Mouse (Mus musculus): ENCODE data around the gene Ube2v1. TPM values are rescaled to one million over a fixed set of nuclear protein-coding genes. Genes with fewer than 3 reads are reported as not detected.
"Not testable (repeated sequence)": the region's sequence is repeated elsewhere in the genome, so short reads cannot be mapped to it uniquely, and the experiment has no call there.

The Ube2v1 gene
- total RNA-seq, 2 experiments from 2014 or later = 236 to 257 TPM

DNA sequence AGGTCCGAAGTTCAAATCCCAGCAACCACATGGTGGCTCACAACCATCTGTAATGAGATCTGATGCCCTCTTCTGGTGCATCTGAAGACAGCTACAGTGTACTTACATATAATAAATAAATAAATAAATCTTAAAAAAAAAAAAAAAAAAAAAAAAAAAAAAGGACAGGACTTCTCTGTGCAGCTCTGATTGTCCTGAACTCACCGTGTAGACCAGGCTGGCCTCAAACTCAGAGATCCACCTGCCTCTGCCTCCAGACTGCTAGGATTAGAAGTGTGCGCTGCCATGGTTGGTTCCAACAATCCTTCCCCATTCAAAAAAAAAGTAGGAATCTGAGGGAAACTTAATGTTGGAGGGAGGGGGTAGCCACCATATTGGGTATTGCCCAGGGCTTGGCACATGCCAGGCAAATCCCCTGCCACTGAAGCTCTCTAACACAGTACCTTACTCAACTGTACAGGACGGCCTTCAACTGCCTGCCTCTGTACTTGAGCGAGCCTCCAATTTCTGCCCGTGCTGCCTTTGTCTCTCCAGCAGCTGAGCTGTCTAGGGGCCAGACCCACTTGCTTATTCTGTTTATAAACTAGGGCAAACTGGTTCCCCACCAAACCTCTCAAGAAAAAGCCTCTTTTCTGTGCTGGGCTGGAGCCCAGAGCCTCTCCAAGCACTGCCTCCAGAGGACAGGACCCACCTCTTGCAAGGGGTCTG, 7.4 kb downstream of the Ube2v1 start:
- DNase-seq (ENCODE audit: low spot score in 2 of 2) = no peak

DNA sequence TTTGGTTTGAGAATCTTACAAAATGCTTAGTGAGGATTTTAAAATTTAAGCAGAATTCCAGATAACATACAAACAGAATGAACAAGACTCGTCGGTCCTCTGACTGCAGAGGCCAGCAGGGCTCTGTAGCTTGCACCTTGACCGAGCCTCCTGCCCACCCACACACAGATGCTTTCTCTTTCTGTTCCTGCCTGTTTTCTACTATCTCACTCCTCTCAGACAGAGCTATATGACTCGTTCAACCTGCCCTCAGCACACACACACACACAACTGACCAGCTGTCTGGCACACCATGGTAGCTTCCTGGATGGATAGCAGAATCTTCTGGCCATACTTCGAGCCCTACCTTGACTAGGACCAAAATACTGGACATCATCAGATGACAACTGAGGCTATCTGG, 8.9 kb downstream of the Ube2v1 start:
- no peak for DNase-seq (ENCODE audit: low spot score in 2 of 2)

DNA sequence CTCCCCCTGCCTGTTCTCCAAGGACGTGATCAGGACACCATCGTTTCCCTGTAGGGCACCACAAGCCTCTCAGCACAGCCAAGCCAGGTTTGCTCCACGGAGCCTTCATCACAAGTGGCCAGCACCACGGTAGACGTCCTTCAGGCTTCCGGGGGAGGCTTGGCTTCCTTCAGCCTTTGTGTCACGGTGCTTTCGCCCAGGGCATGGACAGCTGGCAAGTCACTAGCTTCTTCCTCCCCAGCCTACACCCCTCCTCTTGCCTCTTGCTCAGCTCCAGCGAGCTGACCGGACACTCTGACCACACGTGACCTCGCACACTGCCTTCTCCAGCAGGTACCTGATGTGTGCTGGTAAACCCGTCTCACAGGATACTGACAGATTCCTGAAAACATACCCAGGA, 9.5 kb downstream of the Ube2v1 start:
- DNase-seq (ENCODE audit: low spot score in 2 of 2) = no peak

DNA sequence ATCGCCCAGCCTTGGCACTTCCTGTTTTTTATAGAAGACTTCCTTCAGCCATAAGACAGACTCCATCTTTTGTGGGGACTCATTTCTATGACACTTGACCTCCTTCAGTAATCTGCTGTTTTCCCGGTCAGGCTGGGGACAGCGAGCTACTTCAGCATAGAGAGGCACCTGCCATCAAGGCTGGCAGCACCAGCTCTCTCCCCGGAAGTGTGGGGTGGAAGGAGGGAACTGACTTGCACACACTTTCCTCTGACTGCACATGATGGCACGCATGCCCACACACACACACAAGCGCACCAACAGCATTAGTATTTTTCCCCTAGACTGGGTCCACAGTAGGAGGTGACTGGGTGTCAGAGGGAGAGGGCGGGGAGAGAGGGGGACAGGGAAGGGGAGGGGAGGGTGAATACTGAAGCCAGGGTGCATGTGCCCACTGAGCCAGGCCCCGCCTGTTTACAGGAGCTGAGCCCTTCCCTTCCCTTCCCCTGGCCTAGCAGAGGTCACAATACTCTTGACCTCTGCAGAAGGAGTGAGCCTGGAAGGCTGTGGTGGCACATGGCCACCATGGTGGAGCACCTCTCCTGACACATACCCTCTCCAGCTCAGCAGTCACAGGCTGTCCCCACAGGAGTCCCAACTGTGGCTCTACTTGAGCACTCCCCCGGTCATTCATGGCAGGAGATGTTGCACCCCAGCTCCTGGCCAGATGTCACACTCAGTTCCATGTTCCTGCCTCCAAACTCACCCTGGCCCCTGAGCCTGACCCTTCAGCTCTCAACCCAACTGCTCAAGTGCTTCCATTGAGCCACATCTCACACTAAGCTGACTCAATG, 10.4 kb downstream of the Ube2v1 start:
- no peak for DNase-seq (ENCODE audit: low spot score in 2 of 2)

DNA sequence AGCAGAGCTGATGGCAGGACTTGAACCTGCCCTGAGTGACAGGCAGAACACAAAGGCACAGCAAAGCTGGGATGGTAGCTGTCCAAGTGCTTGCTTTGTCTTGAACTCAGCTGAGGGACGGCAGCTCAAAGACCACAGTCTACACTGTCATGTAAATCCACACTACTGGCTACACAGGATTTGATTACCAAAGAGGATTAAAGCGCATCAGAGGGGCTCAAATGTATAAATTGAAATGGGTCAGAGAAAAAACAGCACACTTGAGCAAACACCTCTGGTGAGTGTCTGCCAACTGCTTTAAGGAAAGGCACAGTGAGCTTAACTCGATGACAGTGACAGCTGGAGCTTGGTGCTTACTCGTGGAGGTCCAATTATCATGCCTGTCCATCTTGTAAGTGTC, 14.4 kb downstream of the Ube2v1 start:
- DNase-seq (ENCODE audit: low spot score in 2 of 2) = no peak

DNA sequence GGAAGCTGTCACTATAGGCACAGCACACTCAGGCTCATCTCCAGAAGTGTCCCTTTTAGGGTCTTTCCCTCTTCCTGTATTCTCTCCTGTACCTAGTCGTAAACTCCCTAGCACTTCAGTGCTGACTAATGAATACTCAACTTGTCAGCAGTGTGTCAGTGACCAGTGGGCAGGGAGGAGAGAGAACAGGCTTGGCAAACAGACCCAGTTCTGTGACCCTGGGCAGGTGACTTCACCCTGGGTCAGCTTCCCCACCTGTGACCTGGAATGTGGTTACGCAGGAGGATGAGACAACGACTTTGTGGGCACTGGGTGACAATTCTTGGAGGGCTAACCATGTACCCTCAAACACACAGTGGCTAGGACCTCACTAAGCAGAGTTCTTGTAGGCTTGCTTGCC, 14.9 kb downstream of the Ube2v1 start:
- DNase-seq (ENCODE audit: low spot score in 2 of 2) = no peak

DNA sequence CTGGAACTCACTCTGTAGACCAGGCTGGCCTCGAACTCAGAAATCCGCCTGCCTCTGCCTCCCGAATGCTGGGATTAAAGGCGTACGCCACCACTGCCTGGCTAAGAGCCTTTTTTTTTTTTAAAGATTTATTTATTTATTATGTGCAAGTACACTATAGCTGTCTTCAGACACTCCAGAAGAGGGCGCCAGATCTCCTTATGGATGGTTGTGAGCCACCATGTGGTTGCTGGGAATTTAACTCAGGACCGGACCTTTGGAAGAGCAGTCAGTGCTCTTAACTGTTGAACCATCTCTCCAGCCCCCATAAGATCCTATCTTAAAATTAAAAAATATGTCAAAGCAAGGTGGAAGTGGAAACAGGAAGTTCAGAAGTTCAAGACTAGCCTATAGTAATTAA, 18.6 kb downstream of the Ube2v1 start:
- not testable (repeated sequence) for DNase-seq (ENCODE audit: low spot score in 2 of 2)

DNA sequence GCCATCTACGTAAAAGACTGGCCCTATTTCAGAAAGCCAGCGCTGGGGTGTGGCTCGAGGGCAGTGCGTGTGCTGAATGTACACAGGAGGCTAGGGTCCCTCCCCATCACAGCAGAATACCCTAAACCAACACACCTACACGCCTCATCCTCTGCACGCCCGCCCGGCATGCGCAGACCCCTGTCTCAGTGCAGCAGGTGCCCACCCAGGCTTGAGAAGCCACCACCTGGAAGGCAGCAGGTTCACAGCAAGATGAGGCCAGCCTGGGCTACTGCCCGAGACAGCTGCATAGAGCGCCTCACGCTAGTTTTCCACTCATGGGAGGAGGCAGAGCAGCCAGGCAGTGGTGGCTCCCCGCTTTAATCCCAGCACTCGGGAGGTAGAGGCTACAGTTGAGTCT, 19.8 kb downstream of the Ube2v1 start:
- no peak for DNase-seq (ENCODE audit: low spot score in 2 of 2)

DNA sequence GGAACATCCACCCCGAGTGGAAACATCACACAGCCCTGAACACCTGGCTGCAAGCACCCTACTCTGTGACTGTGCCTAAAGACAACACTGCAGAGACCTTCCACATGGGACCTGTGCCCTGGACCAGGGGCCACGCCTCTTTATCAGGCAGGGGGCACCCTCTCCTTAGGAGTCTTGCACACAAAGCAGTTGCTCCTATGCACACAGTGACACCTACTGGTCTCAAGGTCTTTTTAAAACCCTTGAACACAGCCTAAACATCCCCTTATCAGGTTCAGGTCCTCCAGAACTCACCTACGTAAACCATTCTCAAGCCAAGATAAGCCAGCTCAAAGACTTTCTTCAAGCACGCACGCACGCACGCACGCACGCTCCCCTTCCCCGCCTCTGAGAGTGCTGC, 20.6 kb downstream of the Ube2v1 start:
- DNase-seq (ENCODE audit: low spot score in 2 of 2) = no peak

DNA sequence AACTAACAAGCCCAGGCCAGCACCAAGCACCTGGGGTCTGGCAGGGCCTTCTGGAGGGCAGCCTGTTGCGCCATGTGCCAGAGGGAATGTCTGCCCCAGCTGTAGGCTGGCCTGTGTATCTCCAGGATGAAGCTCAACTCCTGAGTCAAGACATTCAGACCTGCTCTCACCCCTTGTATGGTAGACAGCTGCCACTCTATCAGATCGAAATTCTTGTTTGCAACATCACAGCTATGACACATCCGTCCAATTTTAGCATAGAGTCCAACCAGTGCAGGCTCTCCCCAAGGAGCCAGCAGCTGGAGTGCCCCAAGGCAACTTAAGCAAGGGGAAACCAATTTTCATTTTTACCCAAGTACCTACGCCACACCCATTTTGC, 25.2 kb downstream of the Ube2v1 start:
- no peak for DNase-seq (ENCODE audit: low spot score in 2 of 2)

DNA sequence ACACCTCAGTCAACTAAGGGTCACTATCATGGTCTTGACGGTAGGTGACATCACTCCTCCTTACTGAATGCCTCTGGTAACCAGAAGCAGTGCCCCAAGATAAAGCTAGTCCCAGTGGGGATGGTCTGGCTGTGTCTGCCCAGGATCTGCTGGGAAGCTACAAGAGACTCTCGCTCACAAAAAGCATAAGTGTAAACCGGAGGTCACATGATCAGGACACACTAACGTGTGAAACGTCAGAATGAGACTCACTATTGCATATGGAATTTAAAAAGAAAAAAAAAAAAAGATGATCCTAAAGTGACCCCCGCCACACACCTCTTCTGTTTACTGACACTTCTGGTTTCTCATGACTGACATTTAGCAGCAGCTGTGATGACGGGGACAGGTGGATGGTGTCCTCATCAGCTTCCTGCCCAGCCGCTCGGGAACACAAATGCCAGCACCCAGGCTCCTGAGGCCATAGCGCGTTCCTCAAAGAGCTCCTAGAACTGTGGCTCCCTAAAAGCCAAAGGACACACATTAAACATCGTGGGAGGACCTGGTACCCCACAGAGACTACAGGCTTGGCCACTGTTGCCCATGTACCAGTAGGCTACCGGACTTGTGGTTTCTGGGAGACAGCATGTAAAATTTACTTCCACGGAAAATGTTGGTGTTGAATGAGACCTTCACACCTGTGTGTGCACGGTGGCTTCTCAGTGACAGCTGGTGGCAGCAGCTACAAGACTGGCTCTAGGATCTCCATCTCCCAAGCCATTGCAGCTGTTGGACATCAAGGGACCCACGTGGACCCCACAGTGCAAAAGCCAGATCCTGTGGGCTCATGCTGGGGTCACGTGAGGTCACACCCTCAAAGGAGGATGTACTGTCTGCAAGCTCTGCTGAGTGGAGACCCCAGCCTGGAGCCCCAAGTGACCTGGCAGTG, 25.8 kb downstream of the Ube2v1 start:
- no peak for DNase-seq (ENCODE audit: low spot score in 2 of 2)

DNA sequence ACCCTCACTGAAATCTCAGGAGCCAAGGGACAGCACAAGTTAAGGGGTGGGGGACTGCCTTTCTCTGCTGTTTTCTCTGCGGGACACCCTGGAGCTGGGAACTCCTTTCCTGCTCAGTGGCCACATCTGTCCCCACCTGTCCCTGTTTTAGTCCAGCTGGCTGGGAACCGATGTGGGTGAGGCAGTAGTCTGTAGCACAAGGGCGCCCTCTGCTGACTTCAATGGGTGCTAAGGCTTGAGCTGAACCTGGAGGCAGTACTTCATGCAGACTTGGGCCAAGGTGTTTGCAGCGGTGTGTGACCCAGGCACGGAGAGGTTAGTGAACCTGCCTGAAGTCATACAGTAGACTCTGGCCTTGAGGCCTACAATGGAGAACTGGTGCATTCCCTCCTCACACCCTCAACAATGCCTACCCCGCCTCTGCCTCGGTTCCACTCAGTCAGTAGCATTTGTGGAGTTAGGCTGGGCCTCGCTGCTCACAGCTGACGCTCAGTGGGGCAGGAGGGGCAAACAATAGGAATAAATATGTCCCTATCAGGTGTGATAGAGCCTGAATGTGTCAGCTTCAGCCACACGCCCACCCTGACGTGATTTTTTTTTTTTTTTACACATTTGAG, 26.6 kb downstream of the Ube2v1 start:
- DNase-seq (ENCODE audit: low spot score in 2 of 2) = peak; percentile 89 to 90

DNA sequence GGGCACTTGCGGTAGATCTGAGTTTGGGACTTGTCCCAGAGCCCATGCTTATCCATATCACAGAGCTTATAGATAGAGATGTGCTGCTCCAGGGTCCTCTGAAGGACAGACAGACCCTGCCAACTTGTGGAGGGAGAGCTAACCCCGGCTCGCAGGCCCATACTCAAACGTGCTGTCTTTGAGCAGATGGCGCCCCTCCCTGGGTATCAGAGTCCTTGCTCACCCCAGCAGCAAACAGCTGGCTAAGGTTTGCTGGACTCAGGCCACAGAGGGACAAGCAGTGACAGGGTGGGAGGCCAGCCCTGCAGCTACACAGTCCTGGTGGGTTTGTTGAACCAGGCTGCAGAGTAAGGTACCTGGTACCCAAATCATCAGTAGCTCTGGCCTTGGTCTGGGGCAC, 28.9 kb downstream of the Ube2v1 start:
- DNase-seq (ENCODE audit: low spot score in 2 of 2) = no peak

DNA sequence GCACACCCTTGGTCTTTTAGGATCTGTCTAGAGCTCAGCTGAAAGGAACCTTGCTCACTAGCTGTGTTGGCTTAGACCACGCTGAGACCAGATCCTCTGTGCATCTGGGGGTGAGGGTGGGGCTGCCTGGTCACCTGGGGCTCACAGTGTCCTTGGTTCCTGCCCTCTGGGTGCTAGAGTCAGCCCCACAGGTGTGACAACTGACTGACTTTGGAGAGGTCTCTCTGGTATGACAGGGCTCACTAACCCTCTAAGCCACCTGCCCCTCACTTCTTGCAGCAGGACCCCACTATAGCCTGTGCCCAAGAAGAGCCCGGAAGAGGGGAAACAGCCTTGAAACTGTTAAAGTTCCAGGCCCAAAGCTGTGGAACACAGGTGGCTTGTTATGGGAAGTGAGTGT, 29.5 kb downstream of the Ube2v1 start:
- no peak for DNase-seq (ENCODE audit: low spot score in 2 of 2)

DNA sequence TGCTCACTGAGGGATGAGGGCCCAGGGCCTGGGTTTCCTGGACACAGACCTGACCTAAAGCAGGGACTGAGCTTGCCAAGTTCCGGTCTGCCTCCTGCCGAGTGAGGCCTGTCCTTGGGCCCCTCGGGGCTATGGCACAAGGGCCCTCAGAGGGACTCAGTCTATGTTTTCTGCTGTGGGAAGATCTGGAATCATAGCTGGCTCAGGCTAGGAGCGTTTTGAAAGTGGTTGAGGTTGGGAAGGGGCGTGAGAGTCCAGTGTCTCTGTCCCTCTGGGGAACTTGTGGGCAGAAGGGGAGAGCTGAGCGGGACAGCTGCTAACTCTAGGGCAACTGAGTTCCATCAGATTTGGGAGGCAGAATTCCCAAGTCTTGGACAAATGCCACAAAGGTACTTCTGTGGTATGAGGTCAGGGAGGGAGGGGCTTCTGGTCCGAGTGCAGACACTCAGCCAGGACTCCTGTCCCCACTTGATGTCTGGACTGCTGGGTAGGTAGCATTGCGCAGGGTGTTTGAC, 31.4 kb downstream of the Ube2v1 start:
- DNase-seq (ENCODE audit: low spot score in 2 of 2) = no peak

DNA sequence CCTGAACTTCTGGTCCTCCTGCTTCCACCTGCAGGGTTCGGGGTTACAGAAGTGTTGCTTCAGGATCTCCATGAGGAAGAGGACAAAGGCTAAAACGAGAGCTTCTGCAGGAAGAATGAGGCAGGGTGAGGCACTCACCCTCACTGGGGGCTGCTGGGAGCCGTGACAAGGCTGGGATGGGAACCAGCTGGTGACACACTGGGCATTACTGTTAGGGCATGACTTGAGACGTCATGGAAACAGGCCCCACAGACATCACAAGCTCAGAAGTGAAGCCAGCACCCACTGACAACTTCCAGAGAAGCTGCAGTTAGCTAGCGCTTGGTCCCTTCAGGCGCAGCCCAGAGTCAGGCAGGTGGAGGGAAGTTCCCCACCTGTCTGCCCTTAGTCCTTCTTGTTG, 32.0 kb downstream of the Ube2v1 start:
- DNase-seq (ENCODE audit: low spot score in 2 of 2) = no peak

DNA sequence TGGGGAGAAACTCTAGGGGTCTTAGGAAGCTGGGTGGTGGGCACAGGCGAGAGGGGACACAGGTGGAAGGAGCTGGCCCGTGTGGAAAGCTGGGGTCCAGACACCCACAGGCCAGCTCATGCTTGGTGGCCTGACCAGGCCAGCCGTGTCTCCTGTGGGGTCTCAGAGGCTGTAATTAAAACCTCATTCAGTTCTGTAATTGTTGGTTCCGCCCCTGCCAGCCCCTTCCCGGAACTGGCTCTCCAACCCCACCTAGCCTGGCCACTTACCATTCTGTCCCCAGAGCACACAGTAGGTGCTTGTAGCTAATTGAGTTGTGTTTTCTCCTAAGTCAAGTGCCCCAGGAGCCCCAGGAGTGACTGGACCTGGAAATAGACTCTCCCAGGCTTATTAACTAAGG, 32.7 kb downstream of the Ube2v1 start:
- no peak for DNase-seq (ENCODE audit: low spot score in 2 of 2)

DNA sequence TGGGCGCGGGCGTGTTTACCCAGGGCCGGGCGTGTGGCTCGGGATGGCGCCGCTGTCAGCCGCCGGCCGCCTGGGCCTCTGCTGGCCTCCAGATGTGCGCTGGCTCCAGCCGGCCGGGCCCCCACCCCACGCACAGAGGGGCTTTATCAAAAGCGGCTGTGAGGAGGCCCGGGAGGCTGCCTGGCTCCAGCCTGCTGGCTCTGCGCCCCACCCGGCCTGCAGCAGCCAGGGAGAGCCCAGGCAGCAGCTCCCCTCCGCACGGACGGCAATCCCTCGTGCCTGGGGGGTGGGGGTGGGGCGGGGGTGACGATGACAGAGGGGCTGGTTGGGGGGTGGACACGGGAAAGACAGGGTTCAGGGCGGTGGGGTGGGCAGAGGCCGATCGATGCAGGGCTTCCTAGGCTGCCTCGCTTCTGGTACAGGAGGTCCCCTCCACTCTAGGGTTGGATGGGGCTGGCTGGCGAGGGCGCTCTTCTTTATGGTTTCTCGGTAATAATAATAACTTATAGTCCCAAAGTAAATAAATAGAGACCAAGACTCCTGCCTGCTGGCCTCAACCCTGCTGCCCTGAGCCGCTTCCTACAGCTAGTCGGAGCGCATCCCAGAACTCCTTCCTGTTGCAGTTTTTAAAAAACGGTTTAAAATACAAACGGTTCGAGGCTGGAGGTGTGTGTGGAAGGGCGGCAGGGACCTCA, 34.3 kb downstream of the Ube2v1 start:
- DNase-seq (ENCODE audit: low spot score in 2 of 2) = peak; percentile 44 to 58

DNA sequence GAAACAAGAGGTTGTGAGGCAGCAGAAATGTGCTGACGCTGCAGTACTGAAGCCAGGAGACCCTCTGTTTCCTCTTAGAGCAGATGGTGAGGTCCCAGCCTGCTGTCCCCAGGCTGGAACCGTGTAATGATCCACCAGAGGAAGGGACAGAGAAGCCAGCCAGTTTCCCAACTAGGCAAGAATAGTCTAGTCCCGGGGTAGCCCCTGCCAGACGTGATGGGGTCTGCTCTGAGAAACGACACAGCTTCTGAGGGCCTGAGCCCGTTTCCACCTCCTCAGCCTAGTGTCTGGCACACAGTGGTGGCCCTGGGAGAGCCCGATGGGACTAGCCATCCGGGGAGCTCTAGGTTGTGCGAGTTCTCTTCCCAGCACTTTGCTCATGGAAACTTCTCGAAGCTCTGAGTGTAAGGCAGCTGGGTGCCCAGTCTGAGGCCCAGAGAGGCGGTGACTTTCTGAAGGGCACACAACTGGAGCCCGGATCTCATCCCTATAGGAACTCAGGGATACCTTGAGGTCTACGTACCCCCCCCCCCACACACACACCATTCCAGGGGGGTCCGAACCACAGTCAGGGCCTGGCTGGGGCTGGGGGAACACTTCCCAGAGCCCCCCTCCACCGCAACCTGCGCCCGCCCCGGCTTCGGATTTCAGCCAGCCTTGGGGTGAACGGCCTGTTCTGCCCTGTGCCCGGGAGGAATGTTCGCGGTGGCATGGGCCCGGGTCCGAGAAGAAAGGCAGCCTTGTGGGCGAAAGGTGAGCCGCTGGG, 35.0 kb downstream of the Ube2v1 start:
- no peak for DNase-seq (ENCODE audit: low spot score in 2 of 2)

DNA sequence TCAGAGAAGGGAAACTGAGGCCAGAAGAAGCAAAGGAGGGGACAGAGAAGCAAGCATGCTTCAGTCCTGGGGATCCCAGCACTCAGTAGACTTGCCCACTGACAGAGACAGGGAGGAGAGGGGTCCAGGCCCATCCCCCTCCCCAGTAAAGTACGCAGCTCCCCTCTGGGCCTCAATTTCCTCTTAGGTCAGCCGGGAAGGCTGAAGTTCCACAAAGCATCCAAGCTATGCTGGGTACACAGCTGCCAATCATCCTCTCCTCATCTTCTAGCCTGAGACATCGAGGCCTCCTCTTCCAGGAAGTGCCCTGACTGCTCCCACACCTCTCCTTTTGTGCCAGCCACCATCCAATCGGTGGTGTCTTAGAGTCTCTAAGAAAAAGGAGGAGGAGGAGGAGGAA, 35.6 kb downstream of the Ube2v1 start:
- DNase-seq (ENCODE audit: low spot score in 2 of 2) = no peak
